Mouse (Mus musculus) testis, postnatal 10 days (tissue): ENCODE data around the gene Per1.

Experiments used
- DNase-seq: peaks from one replicate; pipeline ENCODE4 v3.0.0; 2021; ENCODE audit warnings: low spot score

Per1 gene

GRCm38 (mm10) chr11:69099177-69099914 is 4.3 kb downstream of the Per1 start:
- peak; percentile 95 for DNase-seq

GRCm38 (mm10) chr11:69099915-69100345 is 4.9 kb downstream of the Per1 start:
- peak; percentile 88 for DNase-seq

- peak; percentile 43 for DNase-seq
These were observed 5.8 kb downstream of the Per1 start for GRCm38 (mm10) chr11:69100639-69101360.

- DNase-seq: peak; percentile 39
These were observed 6.8 kb downstream of the Per1 start for GRCm38 (mm10) chr11:69101604-69102402.

- peak; percentile 39 for DNase-seq
These were observed 7.3 kb downstream of the Per1 start for GRCm38 (mm10) chr11:69102403-69102725.

GRCm38 (mm10) chr11:69103121-69103520 is 8.1 kb downstream of the Per1 start:
- DNase-seq: peak; percentile 43

GRCm38 (mm10) chr11:69103531-69104435 is 8.8 kb downstream of the Per1 start:
- peak; percentile 42 for DNase-seq

- DNase-seq: peak; percentile 43
These were observed 9.5 kb downstream of the Per1 start for GRCm38 (mm10) chr11:69104487-69104886.

- DNase-seq: peak; percentile 41
These were observed 10.2 kb downstream of the Per1 start for GRCm38 (mm10) chr11:69105227-69105626.

- peak; percentile 38 for DNase-seq
These were observed 10.8 kb downstream of the Per1 start for GRCm38 (mm10) chr11:69105796-69106195.

GRCm38 (mm10) chr11:69106299-69106698 is 11.3 kb downstream of the Per1 start:
- DNase-seq: peak; percentile 51

- peak; percentile 49 for DNase-seq
These were observed 11.8 kb downstream of the Per1 start for GRCm38 (mm10) chr11:69106842-69107241.

- peak; percentile 38 for DNase-seq
These were observed 12.7 kb downstream of the Per1 start for GRCm38 (mm10) chr11:69107676-69108075.

GRCm38 (mm10) chr11:69108223-69108622 is 13.2 kb downstream of the Per1 start:
- DNase-seq: peak; percentile 39

GRCm38 (mm10) chr11:69109032-69109900 is 14.2 kb downstream of the Per1 start:
- DNase-seq: no peak

GRCm38 (mm10) chr11:69110319-69111046 is 15.5 kb downstream of the Per1 start:
- peak; percentile 98 for DNase-seq

GRCm38 (mm10) chr11:69111051-69111810 is 16.2 kb downstream of the Per1 start:
- DNase-seq: no peak

GRCm38 (mm10) chr11:69111865-69112264 is 16.8 kb downstream of the Per1 start:
- no peak for DNase-seq

- no peak for DNase-seq
These were observed 19.0 kb downstream of the Per1 start for GRCm38 (mm10) chr11:69114018-69114417.
